ENCODE assay signal across 18 mouse cellular contexts in the genomic region with DNA sequence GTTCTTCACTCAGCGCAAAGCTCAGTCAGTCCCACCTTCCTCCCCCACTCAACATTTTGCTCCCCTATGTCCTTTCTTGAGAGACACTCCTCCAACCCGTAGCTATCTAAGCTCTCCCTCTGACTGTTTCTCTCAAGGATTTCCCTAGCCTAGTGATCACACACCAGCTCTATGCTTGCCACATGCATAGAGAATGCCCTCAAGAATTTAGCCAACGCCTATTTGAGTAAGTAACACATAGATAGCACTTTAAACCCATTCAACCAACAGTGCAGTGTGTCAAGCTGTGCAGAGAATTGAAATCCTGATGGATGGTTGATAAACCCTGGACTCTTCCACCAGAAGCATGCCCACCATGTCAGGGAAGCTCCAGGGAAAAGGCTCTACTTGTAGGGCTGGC. TPM values are rescaled to one million over a fixed set of nuclear protein-coding genes. Genes with fewer than 3 reads are reported as not detected.
DNase-seq lines count a peak whose midpoint lies in the region; ATAC-seq and TF ChIP-seq lines count a peak whose summit lies in the region.
"Had no signal": no experiment of that assay in that cellular context is flagged by ENCODE, and none has a peak within 500 bp of the region (broad histone marks: within the 10 kb centered on the region; RNA-seq: fewer than 3 reads in every experiment).

No protein-coding gene starts in this region.

- peak; percentile 17; the same call in 1 of the 2 replicates for ATAC-seq in lung, postnatal 0 days
- ATAC-seq: forebrain, embryonic 13.5 days; forebrain, embryonic 15.5 days; forebrain, postnatal 0 days had no signal

- peaks cover 11% of the 10 kb centered on the region; the same call in 1 of the 2 replicates for H3K4me1 ChIP-seq in lung, postnatal 0 days (ENCODE audit: insufficient read depth, low read depth, low read length)
- H3K4me1 ChIP-seq: embryonic facial prominence, embryonic 10.5 days; embryonic facial prominence, embryonic 12.5 days had no signal

- no peaks in the 10 kb centered on the region for H3K9me3 ChIP-seq in lung, postnatal 0 days (ENCODE audit: low read length)
- H3K9me3 ChIP-seq: embryonic facial prominence, embryonic 10.5 days; embryonic facial prominence, embryonic 12.5 days; forebrain, embryonic 13.5 days; forebrain, embryonic 15.5 days had no signal

- no peak for TF ChIP-seq CTCF in lung, postnatal 0 days (IDR thresholded peaks at IDR 0.05)

- no peak overlapping the region for H3K4me3 ChIP-seq in lung, postnatal 0 days (ENCODE audit: low read depth, low read length)
- H3K4me3 ChIP-seq: embryonic facial prominence, embryonic 10.5 days; embryonic facial prominence, embryonic 12.5 days; forebrain, embryonic 13.5 days; forebrain, embryonic 15.5 days had no signal

- H3K27me3 ChIP-seq in lung, postnatal 0 days (replicated peaks; ENCODE audit: insufficient read depth, low read length): no peaks in the 10 kb centered on the region
- H3K27me3 ChIP-seq: embryonic facial prominence, embryonic 12.5 days; forebrain, embryonic 13.5 days; forebrain, embryonic 15.5 days had no signal

- TF ChIP-seq EP300 in lung, postnatal 0 days (IDR thresholded peaks at IDR 0.05): no peak

- WGBS in lung, postnatal 0 days: 74% methylated on average over 3 of the region's 3 CpGs

- no peak overlapping the region for H3K4me2 ChIP-seq in lung, postnatal 0 days (replicated peaks; ENCODE audit: low read depth, low read length)
- H3K4me2 ChIP-seq: embryonic facial prominence, embryonic 12.5 days; forebrain, embryonic 13.5 days; forebrain, embryonic 15.5 days had no signal

- no peaks in the 10 kb centered on the region for H3K36me3 ChIP-seq in lung, postnatal 0 days (ENCODE audit: insufficient read depth, low read length)
- H3K36me3 ChIP-seq: embryonic facial prominence, embryonic 12.5 days; forebrain, embryonic 15.5 days had no signal

- no peak for DNase-seq in lung, postnatal 0 days (ENCODE audit: low spot score)
- no peak for DNase-seq in lung, adult 18-20 months
- peak; percentile 52 for DNase-seq in ZHBTc4 (ENCODE audit: low read depth, low spot score)
- no peak for DNase-seq in adrenal gland, adult 8-10 months
- DNase-seq in thymus, postnatal 4 days: no peak
- DNase-seq: adrenal gland, adult 2 months; adrenal gland, postnatal 14 days; adrenal gland, postnatal 36 days; cerebellum, adult 11-12 months; cerebellum, adult 2 months; cerebellum, adult 9-10 months; cerebellum, postnatal 10 days; cerebellum, postnatal 25 days; forebrain, postnatal 0 days had no signal

- H3K9ac ChIP-seq in lung, postnatal 0 days (replicated peaks; ENCODE audit: low read depth): no peak overlapping the region
- H3K9ac ChIP-seq: embryonic facial prominence, embryonic 12.5 days; forebrain, embryonic 13.5 days; forebrain, embryonic 15.5 days; forebrain, postnatal 0 days had no signal

- H3K27ac ChIP-seq in lung, postnatal 0 days (ENCODE audit: low read length): no peak overlapping the region
- H3K27ac ChIP-seq: embryonic facial prominence, embryonic 10.5 days; embryonic facial prominence, embryonic 12.5 days; forebrain, embryonic 13.5 days; forebrain, embryonic 15.5 days had no signal

RNA-seq across cellular contexts. Expression of a gene that starts 10.5 kb away (rescaled TPM):
- polyA plus RNA-seq in lung, postnatal 0 days (2015; fragmentation: Nextera tagmentation; extraction: Ambion mirVana): 180 and 189 TPM in 2 replicates
- total RNA-seq in adrenal gland, adult 8-10 months (2022): 10 to 100 TPM; 72.1 to 80.4 (median 78.2) TPM
